Mouse (Mus musculus) E14TG2a.4 (cell line): ENCODE measurements around the gene Reck.

Experiments
- CTCF ChIP-seq: conservative IDR thresholded peaks from 2 replicates; pipeline ENCODE4 v1.5.1; 2014; ENCODE audit warnings: low read length
- NANOG ChIP-seq: IDR thresholded peaks from 2 replicates; pipeline ENCODE4 v1.6.1; 2014; ENCODE audit warnings: borderline replicate concordance, low read length, mixed read lengths
- POU5F1 ChIP-seq: IDR thresholded peaks from 2 replicates; pipeline ENCODE4 v1.6.1; 2014; ENCODE audit warnings: low read length, borderline replicate concordance

DNA sequence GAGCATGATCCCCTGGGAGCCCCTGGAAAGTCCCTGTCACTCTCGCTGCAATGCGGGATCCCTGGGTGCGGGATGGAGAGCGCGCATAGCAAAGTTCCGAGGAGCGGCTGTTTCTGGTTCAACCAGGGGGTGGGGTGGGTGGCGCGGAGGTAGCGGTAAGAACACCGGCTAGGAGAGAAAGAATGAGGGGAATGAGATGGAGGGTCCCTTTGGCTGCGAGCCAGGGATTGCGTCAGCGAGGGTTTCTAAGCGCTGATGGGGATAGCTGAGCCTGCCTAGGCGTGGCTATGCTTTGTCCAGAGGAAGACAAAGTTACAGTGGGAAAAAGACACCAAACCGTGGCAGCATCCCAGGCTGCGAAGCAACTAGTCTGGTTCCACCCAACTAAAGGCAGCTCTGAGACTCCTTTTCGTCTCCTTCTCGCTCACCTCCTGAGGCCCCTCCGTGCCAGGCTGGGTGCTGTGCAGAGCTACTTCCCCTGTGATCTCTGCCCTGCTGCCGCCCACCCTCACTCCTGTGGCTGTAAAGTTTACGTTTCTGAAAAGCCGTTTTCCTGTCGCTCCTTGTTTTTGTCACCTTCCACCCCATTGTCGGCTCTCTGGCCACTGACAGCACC, 82.6 kb downstream of the Reck start:
- no peak for TF ChIP-seq CTCF
- no peak for TF ChIP-seq NANOG
- TF ChIP-seq POU5F1: no peak
